In the genomic region with DNA sequence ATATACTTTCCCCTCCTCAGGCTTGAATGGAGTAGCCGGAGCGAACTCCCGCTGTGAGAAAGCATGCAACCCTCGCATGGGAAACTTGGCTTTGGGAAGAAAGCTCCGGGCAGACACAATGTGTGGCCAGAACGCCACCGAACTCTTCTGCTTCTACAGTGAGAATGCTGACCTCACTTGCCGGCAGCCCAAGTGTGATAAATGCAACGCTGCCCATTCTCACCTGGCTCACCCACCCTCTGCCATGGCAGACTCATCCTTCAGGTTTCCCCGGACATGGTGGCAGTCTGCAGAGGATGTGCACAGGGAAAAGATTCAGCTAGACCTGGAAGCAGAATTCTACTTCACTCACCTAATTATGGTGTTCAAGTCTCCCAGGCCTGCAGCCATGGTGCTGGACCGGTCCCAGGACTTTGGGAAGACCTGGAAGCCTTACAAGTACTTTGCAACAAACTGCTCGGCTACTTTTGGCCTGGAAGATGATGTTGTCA, we compare ENCODE assay signal across 12 mouse cellular contexts. TPM values are rescaled to one million over a fixed set of nuclear protein-coding genes. Genes with fewer than 3 reads are reported as not detected.
A peak's percentile ranks its signal among the peaks of the same experiment; 100 is the strongest.
DNase-seq lines count a peak whose midpoint lies in the region.
"Had no signal": no experiment of that assay in that cellular context is flagged by ENCODE, and none has a peak within 500 bp of the region (broad histone marks: within the 10 kb centered on the region; RNA-seq: fewer than 3 reads in every experiment).

No protein-coding gene starts in this region.

- DNase-seq in gastrocnemius, adult 18-20 months (ENCODE audit: low spot score) = peak; percentile 44
- no peak for DNase-seq in gastrocnemius, postnatal 25 days
- peak; percentile 25 for DNase-seq in left cerebral cortex, postnatal 4 days
- DNase-seq in left cerebral cortex, adult 11 months (ENCODE audit: low spot score) = no peak
- DNase-seq in brain, adult 2 months (ENCODE audit: low read depth, low spot score) = peak; percentile 60
- DNase-seq in cerebellum, postnatal 14 days = peak; percentile 61 to 73
- DNase-seq in retina, embryonic 14.5 days (ENCODE audit: low spot score) = no peak
- DNase-seq in adrenal gland, postnatal 36 days = no peak
- DNase-seq: B cell, adult 2 months; kidney, adult 8-10 months; kidney, postnatal 4 days; retina, postnatal 1 day had no signal

- intact Hi-C loops in left cerebral cortex, postnatal 4 days (cut with DNase I) = no loop called here

RNA-seq across cellular contexts. Expression of a gene that starts 4.0 kb away (rescaled TPM):
- total RNA-seq in gastrocnemius, adult 18-20 months (2021) = 10 to 100 TPM in 1 of 2 experiments, 1 to 10 TPM in 1; 9.5 to 13.4 TPM
- total RNA-seq in gastrocnemius, postnatal 25 days (2021) = 1 to 10 TPM; 8.1 to 8.9 TPM
- 1 to 10 TPM; 7.3 to 7.7 TPM for total RNA-seq in left cerebral cortex, postnatal 4 days (2021)
- 10 to 100 TPM; 14.7 to 15.2 TPM for total RNA-seq in adrenal gland, postnatal 36 days (2021)

RNA-seq across cellular contexts. Expression of a gene that starts 55.0 kb away (rescaled TPM):
- total RNA-seq in gastrocnemius, adult 18-20 months (2021) = 1 to 10 TPM; 6.8 to 7.5 TPM
- total RNA-seq in gastrocnemius, postnatal 25 days (2021) = 1 to 10 TPM; 8.0 to 8.7 TPM
- 10 to 100 TPM; 16.5 to 17.1 TPM for total RNA-seq in left cerebral cortex, postnatal 4 days (2021)
- total RNA-seq in adrenal gland, postnatal 36 days (2021) = 10 to 100 TPM; 15.3 to 17.3 TPM

Comparison
In these comparisons a context has a peak if more than half of its experiments do, and no peak if none do; other contexts are left out.
1. DNase-seq: peak in gastrocnemius, adult 18-20 months (single experiment), left cerebral cortex, postnatal 4 days (single experiment), brain, adult 2 months (single experiment) and cerebellum, postnatal 14 days (2 of 2); none in gastrocnemius, postnatal 25 days (single experiment), left cerebral cortex, adult 11 months (single experiment), retina, embryonic 14.5 days (single experiment) and adrenal gland, postnatal 36 days (0 of 2).